In genomic region chr6:143967724-143968400, GRCm38 (mm10) we compare ENCODE assay signal across 14 mouse cellular contexts.
DNase-seq lines count a peak whose midpoint lies in the region; ATAC-seq and TF ChIP-seq lines count a peak whose summit lies in the region.
"Had no signal": no experiment of that assay in that cellular context is flagged by ENCODE, and none has a peak within 500 bp of the region (broad histone marks: within the 10 kb centered on the region; RNA-seq: fewer than 3 reads in every experiment).

No protein-coding gene starts in this region.

- DNase-seq in forebrain, postnatal 0 days = no peak
- DNase-seq in left cerebral cortex, postnatal 4 days = peak; percentile 6
- DNase-seq in left cerebral cortex, postnatal 10 days (ENCODE audit: extremely low spot score in 1 of 2, low spot score in 2 of 2) = no peak
- peak; percentile 11 for DNase-seq in ES-E14 (ENCODE audit: low read depth, low spot score)
- no peak for DNase-seq in embryonic facial prominence, embryonic 10.5 days (ENCODE audit: low spot score)
- DNase-seq in right cerebral cortex, postnatal 36 days (ENCODE audit: low spot score in 2 of 2) = no peak
- DNase-seq: cerebellum, adult 11-12 months; heart, postnatal 4 days; kidney, adult 18-20 months; kidney, postnatal 4 days; thymus, adult 18-20 months had no signal

- intact Hi-C loops in left cerebral cortex, postnatal 4 days (cut with DNase I) = no loop called here
- intact Hi-C loops in left cerebral cortex, postnatal 10 days (cut with DNase I) = loop anchor here (10.0 kb wide), 1 partner anchor 643 kb away; no protein-coding TSS in a partner anchor

- no peaks in the 10 kb centered on the region for H3K9me3 ChIP-seq in forebrain, postnatal 0 days (ENCODE audit: low read length)
- no peaks in the 10 kb centered on the region for H3K9me3 ChIP-seq in forebrain, embryonic 15.5 days
- H3K9me3 ChIP-seq in ES-E14 (ENCODE audit: control insufficient read depth, insufficient read depth, low read depth, low read length) = no peaks in the 10 kb centered on the region
- no peaks in the 10 kb centered on the region for H3K9me3 ChIP-seq in embryonic facial prominence, embryonic 10.5 days
- no peaks in the 10 kb centered on the region for H3K9me3 ChIP-seq in kidney, embryonic 16.5 days (ENCODE audit: low read length)
- H3K9me3 ChIP-seq: heart, embryonic 13.5 days had no signal

- no peak overlapping the region for H3K4me3 ChIP-seq in forebrain, postnatal 0 days (ENCODE audit: low read depth, low read length)
- H3K4me3 ChIP-seq in forebrain, embryonic 15.5 days = no peak overlapping the region
- peak overlapping the region in 1 of 2 experiments; percentile 5; a peak in 2 of 4 replicates for H3K4me3 ChIP-seq in ES-E14 (ENCODE audit: insufficient read depth in 1 of 2, low read depth in 1 of 2, low read length in 2 of 2, poor library complexity in 1 of 2, severe bottlenecking in 1 of 2)
- H3K4me3 ChIP-seq in embryonic facial prominence, embryonic 10.5 days = no peak overlapping the region
- H3K4me3 ChIP-seq in kidney, embryonic 16.5 days (ENCODE audit: low read length) = no peak overlapping the region
- H3K4me3 ChIP-seq: heart, embryonic 13.5 days had no signal

- H3K27me3 ChIP-seq in forebrain, postnatal 0 days (ENCODE audit: insufficient read depth, low read length) = no peaks in the 10 kb centered on the region
- H3K27me3 ChIP-seq in forebrain, embryonic 15.5 days = no peaks in the 10 kb centered on the region
- H3K27me3 ChIP-seq in embryonic facial prominence, embryonic 10.5 days (replicated peaks; ENCODE audit: low read depth, poor library complexity, severe bottlenecking) = no peaks in the 10 kb centered on the region
- H3K27me3 ChIP-seq in kidney, embryonic 16.5 days (ENCODE audit: insufficient read depth, low read length) = no peaks in the 10 kb centered on the region
- H3K27me3 ChIP-seq: heart, embryonic 13.5 days had no signal

- WGBS in forebrain, postnatal 0 days = 42% methylated on average over 9 of the region's 9 CpGs
- WGBS in forebrain, embryonic 15.5 days = 43% methylated on average over 9 of the region's 9 CpGs
- WGBS in embryonic facial prominence, embryonic 10.5 days = 59% methylated on average over 9 of the region's 9 CpGs
- 77% methylated on average over 9 of the region's 9 CpGs for WGBS in kidney, embryonic 16.5 days

- no peaks in the 10 kb centered on the region for H3K36me3 ChIP-seq in forebrain, postnatal 0 days (ENCODE audit: insufficient read depth)
- H3K36me3 ChIP-seq in forebrain, embryonic 15.5 days = 0 out of 2 replicates have a peak, but pooled peaks cover 4% of the 10 kb centered on the region
- H3K36me3 ChIP-seq in ES-E14 (ENCODE audit: control insufficient read depth, insufficient read depth, low read length, poor library complexity, severe bottlenecking) = no peaks in the 10 kb centered on the region
- H3K36me3 ChIP-seq in embryonic facial prominence, embryonic 10.5 days (replicated peaks) = peaks cover 8% of the 10 kb centered on the region; the same call in 1 of the 2 replicates
- H3K36me3 ChIP-seq in kidney, embryonic 16.5 days (ENCODE audit: insufficient read depth, low read length) = no peaks in the 10 kb centered on the region
- H3K36me3 ChIP-seq: heart, embryonic 13.5 days had no signal

- 0 out of 2 replicates have a peak, but pooled peaks cover 5% of the 10 kb centered on the region for H3K4me1 ChIP-seq in forebrain, postnatal 0 days (ENCODE audit: insufficient read depth)
- H3K4me1 ChIP-seq in forebrain, embryonic 15.5 days = peaks cover 28% of the 10 kb centered on the region
- peaks cover 0 to 2% of the 10 kb centered on the region in 2 experiments; a peak in 1 of 4 replicates for H3K4me1 ChIP-seq in ES-E14 (ENCODE audit: control insufficient read depth in 2 of 2, insufficient read depth in 2 of 2, low read length in 2 of 2, poor library complexity in 1 of 2)
- H3K4me1 ChIP-seq in embryonic facial prominence, embryonic 10.5 days = peaks cover 11% of the 10 kb centered on the region
- H3K4me1 ChIP-seq in kidney, embryonic 16.5 days (ENCODE audit: insufficient read depth, low read length) = no peaks in the 10 kb centered on the region
- H3K4me1 ChIP-seq: heart, embryonic 13.5 days had no signal

- no peak overlapping the region for H3K4me2 ChIP-seq in forebrain, postnatal 0 days (ENCODE audit: low read depth)
- H3K4me2 ChIP-seq in forebrain, embryonic 15.5 days (replicated peaks) = no peak overlapping the region
- no peak overlapping the region for H3K4me2 ChIP-seq in kidney, embryonic 16.5 days (replicated peaks; ENCODE audit: low read depth, low read length)
- H3K4me2 ChIP-seq: heart, embryonic 13.5 days had no signal

- no peak overlapping the region for H3K9ac ChIP-seq in forebrain, postnatal 0 days
- no peak overlapping the region; the same call in 1 of the 2 replicates for H3K9ac ChIP-seq in forebrain, embryonic 15.5 days (replicated peaks)
- H3K9ac ChIP-seq in ES-E14 (ENCODE audit: insufficient read depth, low read depth, low read length, poor library complexity, severe bottlenecking) = no peak overlapping the region
- H3K9ac ChIP-seq in kidney, embryonic 16.5 days (replicated peaks; ENCODE audit: low read length) = no peak overlapping the region
- H3K9ac ChIP-seq: heart, embryonic 13.5 days had no signal

- TF ChIP-seq CTCF in forebrain, postnatal 0 days (IDR thresholded peaks at IDR 0.05; ENCODE audit: low read depth) = 0 out of 2 replicates have a peak, but pooled peaks have one; percentile 7

- H3K27ac ChIP-seq in forebrain, postnatal 0 days (ENCODE audit: low read depth, low read length) = no peak overlapping the region
- H3K27ac ChIP-seq in forebrain, embryonic 15.5 days (replicated peaks) = no peak overlapping the region; the same call in 1 of the 2 replicates
- H3K27ac ChIP-seq in ES-E14 (ENCODE audit: insufficient read depth, low read depth, low read length, poor library complexity, severe bottlenecking) = no peak overlapping the region
- H3K27ac ChIP-seq in embryonic facial prominence, embryonic 10.5 days (replicated peaks) = peak overlapping the region; percentile 32
- no peak overlapping the region for H3K27ac ChIP-seq in kidney, embryonic 16.5 days (ENCODE audit: low read length)
- H3K27ac ChIP-seq: heart, embryonic 13.5 days had no signal

- peak; percentile 47; the same call in 1 of the 2 replicates for ATAC-seq in forebrain, postnatal 0 days
- ATAC-seq in forebrain, embryonic 15.5 days (replicated peaks) = no peak
- ATAC-seq in kidney, embryonic 16.5 days (ENCODE audit: low FRiP score, low TSS enrichment) = no peak

- in situ Hi-C loops in ES-E14 (cut with MboI; ENCODE audit: low sequenced_read_pairs in 2 of 2, unreplicated experiment in 2 of 2) = no loop called here

TF ChIP-seq in ES-E14, 5 proteins besides CTCF, POLR2A, EP300 and RAD21:
- TF ChIP-seq MAFK (IDR thresholded peaks at IDR 0.05; ENCODE audit: insufficient read depth, low read depth, low read length) (no peak), CHD2 (IDR thresholded peaks at IDR 0.05; ENCODE audit: low read depth, low read length) (no peak), ZC3H11A (IDR thresholded peaks at IDR 0.05; ENCODE audit: borderline replicate concordance, low read depth, low read length) (no peak), HCFC1 (IDR thresholded peaks at IDR 0.05; ENCODE audit: borderline replicate concordance, insufficient read depth, low read length) (no peak), ZNF384 (IDR thresholded peaks at IDR 0.05; ENCODE audit: low read depth, low read length) (no peak)

Comparison
In these comparisons a context has a peak if more than half of its experiments do, and no peak if none do; other contexts are left out.
1. DNase-seq: peak in left cerebral cortex, postnatal 4 days (single experiment) and ES-E14 (single experiment); none in forebrain, postnatal 0 days (single experiment), left cerebral cortex, postnatal 10 days (0 of 2), embryonic facial prominence, embryonic 10.5 days (single experiment) and right cerebral cortex, postnatal 36 days (0 of 2).